Mouse (Mus musculus) kidney, adult 2 months (tissue): ENCODE measurements around the gene Slc25a43.

Source experiments
- CTCF ChIP-seq: fragments of 200-500 bp; conservative IDR thresholded peaks from 2 replicates; pipeline ENCODE4 v1.5.1; 2011; ENCODE audit warnings: low read depth, mild to moderate bottlenecking, control low read depth, low read length, moderate library complexity, mixed read lengths; ENCODE audit not compliant: insufficient read depth, insufficient read length
- POLR2A ChIP-seq: fragments of 200-500 bp; IDR thresholded peaks from one replicate; pipeline ENCODE4 v1.6.1; 2011; ENCODE audit warnings: low read depth, low read length, control low read depth

DNA sequence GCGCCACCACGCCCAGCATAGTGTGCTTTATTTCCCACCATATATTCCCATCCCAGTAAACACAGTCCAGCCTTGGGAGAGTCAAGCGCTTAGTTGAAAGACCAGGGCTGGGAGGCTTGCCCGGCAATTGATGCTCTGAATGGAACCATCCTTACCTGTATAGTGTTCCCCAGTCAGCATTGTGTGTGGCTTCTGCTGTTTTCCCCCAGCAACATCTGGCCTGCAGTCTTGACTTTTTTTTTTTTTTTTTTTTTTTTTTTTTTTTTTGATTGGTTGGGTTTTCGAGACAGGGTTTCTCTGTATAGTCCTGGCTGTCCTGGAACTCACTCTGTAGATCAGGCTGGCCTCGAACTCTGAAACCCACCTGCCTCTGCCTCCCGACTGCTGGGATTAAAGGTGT lies 1.9 kb downstream of the Slc25a43 start:
- TF ChIP-seq CTCF (no peak), POLR2A (no peak)
